Mouse (Mus musculus) urinary bladder, postnatal 25 days (tissue): ENCODE measurements around the gene Gm20489.

Source experiments
- DNase-seq: peaks from one replicate; pipeline ENCODE4 v3.0.0; 2022; ENCODE audit warnings: low spot score

The Gm20489 gene

GRCm38 (mm10) chrX:101268755-101269124 lies at the start of gene Gm20489:
Gene Gm20489 (minus strand): TSS chrX:101269023.
- no peak for DNase-seq

- DNase-seq, result no peak
These were observed 45.0 kb upstream of the Gm20489 start for GRCm38 (mm10) chrX:101313625-101314359.

- DNase-seq, result no peak
These were observed 40.5 kb upstream of the Gm20489 start for GRCm38 (mm10) chrX:101309299-101309698.

GRCm38 (mm10) chrX:101304646-101305045 lies 35.8 kb upstream of the Gm20489 start:
- DNase-seq, result no peak

- no peak for DNase-seq
These were observed 32.8 kb upstream of the Gm20489 start for GRCm38 (mm10) chrX:101301654-101302053.

GRCm38 (mm10) chrX:101300427-101301030 lies 31.7 kb upstream of the Gm20489 start:
- no peak for DNase-seq

GRCm38 (mm10) chrX:101299473-101300426 lies 30.9 kb upstream of the Gm20489 start:
- DNase-seq, result no peak

- no peak for DNase-seq
These were observed 30.2 kb upstream of the Gm20489 start, which contains the start of gene Nlgn3 for GRCm38 (mm10) chrX:101299055-101299454. Gene Nlgn3 (plus strand): TSS chrX:101299168.

GRCm38 (mm10) chrX:101290111-101290510 lies 21.3 kb upstream of the Gm20489 start:
- no peak for DNase-seq

- DNase-seq, result no peak
These were observed 20.2 kb upstream of the Gm20489 start for GRCm38 (mm10) chrX:101289037-101289436.

GRCm38 (mm10) chrX:101288432-101288831 lies 19.6 kb upstream of the Gm20489 start:
- no peak for DNase-seq

- DNase-seq, result no peak
These were observed 18.7 kb upstream of the Gm20489 start for GRCm38 (mm10) chrX:101287543-101287942.

- DNase-seq, result no peak
These were observed 17.3 kb upstream of the Gm20489 start for GRCm38 (mm10) chrX:101285953-101286670.

- DNase-seq, result peak; percentile 41
These were observed 16.7 kb upstream of the Gm20489 start for GRCm38 (mm10) chrX:101285534-101285933.

GRCm38 (mm10) chrX:101282813-101283212 lies 14.0 kb upstream of the Gm20489 start:
- no peak for DNase-seq

GRCm38 (mm10) chrX:101273875-101274738 lies 5.3 kb upstream of the Gm20489 start, which contains the start of gene Med12:
Gene Med12 (plus strand): TSS chrX:101274030.
- peak; percentile 74 for DNase-seq

- DNase-seq, result no peak
These were observed 4.6 kb upstream of the Gm20489 start for GRCm38 (mm10) chrX:101273410-101273809.

GRCm38 (mm10) chrX:101268025-101268754 lies 633 bp downstream of the Gm20489 start, which contains the start of gene Il2rg:
Gene Il2rg (minus strand): TSS chrX:101268255.
- DNase-seq, result no peak

- no peak for DNase-seq
These were observed 2.2 kb downstream of the Gm20489 start for GRCm38 (mm10) chrX:101266631-101267030.

GRCm38 (mm10) chrX:101263892-101264291 lies 4.9 kb downstream of the Gm20489 start, which contains the start of gene Gm614:
Gene Gm614 (minus strand): TSS chrX:101263992.
- no peak for DNase-seq
